11 mouse cellular contexts compared by ENCODE assay signal in genomic region chr5:111204976-111205586, GRCm38 (mm10).
DNase-seq lines count a peak whose midpoint lies in the region; ATAC-seq lines count a peak whose summit lies in the region.
"Had no signal": no experiment of that assay in that cellular context is flagged by ENCODE, and none has a peak within 500 bp of the region (broad histone marks: within the 10 kb centered on the region; RNA-seq: fewer than 3 reads in every experiment).

No protein-coding gene starts in this region.

- no peak overlapping the region for H3K4me3 ChIP-seq in kidney, embryonic 14.5 days (ENCODE audit: low read length)
- no peak overlapping the region for H3K4me3 ChIP-seq in midbrain, embryonic 15.5 days
- H3K4me3 ChIP-seq: layer of hippocampus, adult 2 months had no signal

- no peaks in the 10 kb centered on the region for H3K9me3 ChIP-seq in kidney, embryonic 14.5 days (ENCODE audit: control insufficient read depth, low read length)
- no peaks in the 10 kb centered on the region for H3K9me3 ChIP-seq in midbrain, embryonic 15.5 days

- DNase-seq in kidney, postnatal 4 days, result no peak
- peak; percentile 83 for DNase-seq in NIH3T3 (ENCODE audit: low read depth)
- DNase-seq in fibroblast of lung, adult 2 months (ENCODE audit: low read depth), result peak; percentile 59
- no peak for DNase-seq in layer of hippocampus, adult 11-12 months (ENCODE audit: low spot score)
- DNase-seq in gastrocnemius, postnatal 14 days, result no peak
- DNase-seq in left cerebral cortex, postnatal 10 days (ENCODE audit: extremely low spot score in 1 of 2, low spot score in 2 of 2), result no peak
- DNase-seq: right cerebral cortex, postnatal 4 days; thymus, postnatal 36 days had no signal

- H3K4me1 ChIP-seq in kidney, embryonic 14.5 days (ENCODE audit: control insufficient read depth, insufficient read depth, low read length), result peaks cover 66% of the 10 kb centered on the region
- H3K4me1 ChIP-seq in midbrain, embryonic 15.5 days, result peaks cover 66% of the 10 kb centered on the region

- intact Hi-C loops in gastrocnemius, postnatal 14 days (cut with DNase I; ENCODE audit: low total_unique reads), result loop anchor here (10.0 kb wide), 1 partner anchor 50 kb away; no protein-coding TSS in a partner anchor
- intact Hi-C loops in left cerebral cortex, postnatal 10 days (cut with DNase I), result loop anchor here (5.0 to 10.0 kb wide), 2 partner anchors 90 to 223 kb away; no protein-coding TSS in a partner anchor

- H3K4me2 ChIP-seq in kidney, embryonic 14.5 days (replicated peaks; ENCODE audit: low read depth, low read length), result no peak overlapping the region
- no peak overlapping the region for H3K4me2 ChIP-seq in midbrain, embryonic 15.5 days

- H3K36me3 ChIP-seq in kidney, embryonic 14.5 days (ENCODE audit: control insufficient read depth, insufficient read depth, low read length), result no peaks in the 10 kb centered on the region
- no peaks in the 10 kb centered on the region for H3K36me3 ChIP-seq in midbrain, embryonic 15.5 days (replicated peaks)

- peak overlapping the region; percentile 67; the same call in 1 of the 2 replicates for H3K27ac ChIP-seq in kidney, embryonic 14.5 days (ENCODE audit: low read depth, low read length)
- H3K27ac ChIP-seq in midbrain, embryonic 15.5 days, result peak overlapping the region; percentile 58
- H3K27ac ChIP-seq: layer of hippocampus, adult 2 months had no signal

- no peaks in the 10 kb centered on the region for H3K27me3 ChIP-seq in kidney, embryonic 14.5 days (ENCODE audit: control insufficient read depth, insufficient read depth, low read length)
- no peaks in the 10 kb centered on the region for H3K27me3 ChIP-seq in midbrain, embryonic 15.5 days (replicated peaks)

- no peak overlapping the region for H3K9ac ChIP-seq in kidney, embryonic 14.5 days (ENCODE audit: low read depth, low read length)
- no peak overlapping the region for H3K9ac ChIP-seq in midbrain, embryonic 15.5 days

- 18% methylated on average over 4 of the region's 4 CpGs for WGBS in kidney, embryonic 14.5 days
- WGBS in midbrain, embryonic 15.5 days, result 33% methylated on average over 4 of the region's 4 CpGs

- no peak for ATAC-seq in kidney, embryonic 14.5 days (ENCODE audit: low FRiP score, low TSS enrichment)
- ATAC-seq in midbrain, embryonic 15.5 days (replicated peaks), result no peak

Comparison
In these comparisons a context has a peak if more than half of its experiments do, and no peak if none do; other contexts are left out.
1. DNase-seq: peak in NIH3T3 (single experiment) and fibroblast of lung, adult 2 months (single experiment); none in kidney, postnatal 4 days (0 of 2), layer of hippocampus, adult 11-12 months (single experiment), gastrocnemius, postnatal 14 days (single experiment) and left cerebral cortex, postnatal 10 days (0 of 2).